Mouse (Mus musculus) heart, embryonic 14.5 days (tissue): Measurements from ENCODE around the gene 5031439G07Rik. TPM values are rescaled to one million over a fixed set of nuclear protein-coding genes. Genes with fewer than 3 reads are reported as not detected.
"Not testable (repeated sequence)": the region's sequence is repeated elsewhere in the genome, so short reads cannot be mapped to it uniquely, and the experiment has no call there.

Experiments used
- ATAC-seq: fragments of 200-750 bp; cut with Nextera tagmentation; 2 replicates; pipeline ENCODE4 v1.8.0; 2017; ENCODE audit warnings: low read depth, moderate TSS enrichment; ENCODE audit not compliant: insufficient number of reproducible peaks, insufficient read depth, low FRiP score
- H3K27ac ChIP-seq, 2 experiments: fragments of 200-500 bp in 1 of 2; fragments of 300-500 bp in 1 of 2; sonication (generic) in 1 of 2; replicated peaks in 1 of 2; 2 replicates each; pipeline ENCODE4 v1.5.1; 2012 to 2014; ENCODE audit warnings: low read depth in 2 of 2, low read length in 2 of 2, control low read depth in 1 of 2, mild to moderate bottlenecking in 1 of 2, mixed read lengths in 1 of 2; ENCODE audit not compliant: control insufficient read depth in 1 of 2, insufficient read depth in 1 of 2
- H3K27me3 ChIP-seq: fragments of 300-500 bp; sonication (generic); 2 replicates; pipeline ENCODE4 v1.6.1; 2014; ENCODE audit warnings: mild to moderate bottlenecking, low read length, control low read depth; ENCODE audit not compliant: control insufficient read depth, insufficient read depth
- H3K36me3 ChIP-seq: fragments of 300-500 bp; sonication (generic); 2 replicates; pipeline ENCODE4 v1.6.1; 2014; ENCODE audit warnings: mild to moderate bottlenecking, control low read depth, low read length, mixed read lengths; ENCODE audit not compliant: control insufficient read depth, insufficient read depth
- H3K4me1 ChIP-seq, 2 experiments: fragments of 200-500 bp in 1 of 2; fragments of 300-500 bp in 1 of 2; sonication (generic) in 1 of 2; 2 replicates each; pipeline ENCODE4 v1.6.1; 2012 to 2014; ENCODE audit warnings: low read length in 2 of 2, control low read depth in 1 of 2, mixed read lengths in 1 of 2; ENCODE audit not compliant: control insufficient read depth in 2 of 2, insufficient read depth in 2 of 2
- H3K4me2 ChIP-seq: fragments of 300-500 bp; sonication (generic); 2 replicates; pipeline ENCODE4 v1.6.1; 2014; ENCODE audit warnings: mild to moderate bottlenecking, low read length
- H3K4me3 ChIP-seq, 2 experiments: fragments of 200-500 bp in 1 of 2; fragments of 300-500 bp in 1 of 2; sonication (generic) in 1 of 2; 2 replicates each; pipeline ENCODE4 v1.5.1; 2012 to 2014; ENCODE audit warnings: low read length in 2 of 2, mild to moderate bottlenecking in 2 of 2, control low read depth in 1 of 2, low read depth in 1 of 2, moderate library complexity in 1 of 2; ENCODE audit not compliant: control insufficient read depth in 1 of 2, insufficient read depth in 1 of 2
- H3K9ac ChIP-seq: fragments of 300-500 bp; sonication (generic); 2 replicates; pipeline ENCODE4 v1.6.1; 2014; ENCODE audit warnings: mild to moderate bottlenecking, low read length
- H3K9me3 ChIP-seq: fragments of 300-500 bp; sonication (generic); 2 replicates; pipeline ENCODE4 v1.6.1; 2016; ENCODE audit warnings: low read length, control low read depth; ENCODE audit not compliant: control insufficient read depth
- WGBS: fragments of 180-500 bp; shearing (Covaris S2); extraction: QIAGEN DNeasy Blood & Tissue Kit; methylation state at CpG from one replicate; pipeline ENCODE4 v1.1.7; 2014; 5-methylcytosine and 5-hydroxymethylcytosine counted together
- microRNA-seq: library from miRNA; unstranded; fragments of <30 nt; microRNA quantifications from one replicate; pipeline ENCODE4, GENCODE M21; 2016
- polyA plus RNA-seq: library from polyadenylated mRNA; unstranded; fragments of >200 nt; fragmentation: Nextera tagmentation; extraction: Ambion mirVana; gene quantifications from 2 replicates; pipeline ENCODE4 v1.2.1, GENCODE M21; 2014

The 5031439G07Rik gene
- polyA plus RNA-seq, 1 experiment from 2014 or later: 9.9 TPM

GRCm38 (mm10) chr15:84896216-84896615, 92.1 kb downstream of the 5031439G07Rik start:
- not testable (repeated sequence) for H3K36me3 ChIP-seq, H3K27me3 ChIP-seq, H3K4me3 ChIP-seq, H3K4me1 ChIP-seq, ATAC-seq, H3K9me3 ChIP-seq, H3K27ac ChIP-seq, H3K4me2 ChIP-seq, H3K9ac ChIP-seq
- WGBS: 69% methylated on average over 10 of the region's 10 CpGs

Small RNA genes within 50 kb of the gene (microRNA-seq; reads per million reads assigned to microRNA genes)
- 19.8 reads per million, percentile 31 among the genes with 10 or more reads in this experiment for gene Mir1249

Other genes starting within 250 kb of the 5031439G07Rik start
- gene Phf21b, start 132.5 kb downstream of the 5031439G07Rik start, polyA plus RNA-seq: 0.24 and 0.46 TPM in 2 replicates
- gene Gm29666, start 68.5 kb downstream of the 5031439G07Rik start, polyA plus RNA-seq: 0.30 and 0.32 TPM in 2 replicates
- 20.4 TPM in 2 replicates for gene Nup50, start 65.1 kb downstream of the 5031439G07Rik start, polyA plus RNA-seq
- not detected in 2 replicates for gene Upk3a, start 28.6 kb upstream of the 5031439G07Rik start, polyA plus RNA-seq
- gene Fam118a, start 40.4 kb upstream of the 5031439G07Rik start, polyA plus RNA-seq: 17.4 and 17.5 TPM in 2 replicates
- gene Smc1b, start 143.4 kb upstream of the 5031439G07Rik start, polyA plus RNA-seq: 0.04 and 0.09 TPM in 2 replicates
- not detected in 2 replicates for gene Ribc2, start 143.5 kb upstream of the 5031439G07Rik start, polyA plus RNA-seq
- 128 and 162 TPM in 2 replicates for gene Fbln1, start 217.4 kb upstream of the 5031439G07Rik start, polyA plus RNA-seq